Mouse (Mus musculus): Measurements from ENCODE around the gene Isl2.
A peak's percentile ranks its signal among the peaks of the same experiment; 100 is the strongest.

Isl2 gene

GRCm38 (mm10) chr9:55546176-55547010, 7.9 kb downstream of the Isl2 start:
- peak; percentile 65 for DNase-seq (ENCODE audit: low read depth)

GRCm38 (mm10) chr9:55548871-55549270, 10.4 kb downstream of the Isl2 start:
- no peak for DNase-seq (ENCODE audit: low read depth)

- no peak for DNase-seq (ENCODE audit: low read depth)
Measured at GRCm38 (mm10) chr9:55549302-55549890, 10.9 kb downstream of the Isl2 start.

GRCm38 (mm10) chr9:55554986-55555385, 16.5 kb downstream of the Isl2 start:
- no peak for DNase-seq (ENCODE audit: low read depth)

GRCm38 (mm10) chr9:55560960-55561359, 22.5 kb downstream of the Isl2 start:
- DNase-seq (ENCODE audit: low read depth) = no peak

GRCm38 (mm10) chr9:55568466-55569159, 30.1 kb downstream of the Isl2 start:
- no peak for DNase-seq (ENCODE audit: low read depth)

- DNase-seq (ENCODE audit: low read depth) = no peak
Measured at GRCm38 (mm10) chr9:55571071-55571470, 32.6 kb downstream of the Isl2 start.

- no peak for DNase-seq (ENCODE audit: low read depth)
Measured at GRCm38 (mm10) chr9:55576571-55576970, 38.1 kb downstream of the Isl2 start.

GRCm38 (mm10) chr9:55581414-55581813, 42.9 kb downstream of the Isl2 start:
- DNase-seq (ENCODE audit: low read depth) = no peak

GRCm38 (mm10) chr9:55586141-55586540, 47.7 kb downstream of the Isl2 start:
- DNase-seq (ENCODE audit: low read depth) = no peak
